Mouse (Mus musculus): ENCODE measurements around the gene Acaa1a. TPM values are rescaled to one million over a fixed set of nuclear protein-coding genes. Genes with fewer than 3 reads are reported as not detected.

The Acaa1a gene
- polyA plus RNA-seq, 1 experiment from 2014 or later: 131 TPM

DNA sequence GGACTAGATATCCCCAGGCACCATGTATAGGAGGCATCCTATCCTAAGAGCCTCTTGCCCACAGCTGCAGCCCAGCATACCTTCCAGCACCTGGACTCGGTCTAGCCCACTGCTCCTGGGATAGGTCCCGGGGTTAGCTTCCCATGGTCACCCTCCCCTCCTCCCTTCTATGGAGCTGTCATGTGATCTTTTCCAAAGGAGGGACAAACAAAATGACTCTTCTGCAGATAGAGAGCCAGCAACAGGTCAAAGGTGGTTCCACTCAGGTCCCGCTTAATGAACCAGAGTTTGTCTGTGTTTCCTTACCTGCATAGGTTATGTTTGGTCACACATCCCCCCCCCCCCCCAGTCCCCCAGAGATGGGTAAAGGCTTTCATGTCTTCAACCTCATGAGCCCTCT, 11.1 kb downstream of the Acaa1a start:
- Histone ChIP-seq H3K4me3 (replicated peaks; ENCODE audit: low read length) (no peak overlapping the region), H3K36me3 (ENCODE audit: control insufficient read depth, insufficient read depth, low read length) (peaks cover 15% of the 10 kb centered on the region; the same call in 1 of the 2 replicates), H3K4me2 (ENCODE audit: low read depth, low read length) (no peak overlapping the region), H3K27ac (ENCODE audit: low read length) (no peak overlapping the region), H3K4me1 (ENCODE audit: control insufficient read depth, insufficient read depth, low read length) (no peaks in the 10 kb centered on the region), H3K9me3 (replicated peaks; ENCODE audit: control insufficient read depth, low read length) (no peaks in the 10 kb centered on the region), H3K9ac (ENCODE audit: low read length) (no peak overlapping the region), H3K27me3 (ENCODE audit: control insufficient read depth, insufficient read depth, low read length) (no peaks in the 10 kb centered on the region)
- 82% methylated on average over 3 of the region's 3 CpGs for WGBS
- ATAC-seq (ENCODE audit: insufficient read depth, low FRiP score): no peak

DNA sequence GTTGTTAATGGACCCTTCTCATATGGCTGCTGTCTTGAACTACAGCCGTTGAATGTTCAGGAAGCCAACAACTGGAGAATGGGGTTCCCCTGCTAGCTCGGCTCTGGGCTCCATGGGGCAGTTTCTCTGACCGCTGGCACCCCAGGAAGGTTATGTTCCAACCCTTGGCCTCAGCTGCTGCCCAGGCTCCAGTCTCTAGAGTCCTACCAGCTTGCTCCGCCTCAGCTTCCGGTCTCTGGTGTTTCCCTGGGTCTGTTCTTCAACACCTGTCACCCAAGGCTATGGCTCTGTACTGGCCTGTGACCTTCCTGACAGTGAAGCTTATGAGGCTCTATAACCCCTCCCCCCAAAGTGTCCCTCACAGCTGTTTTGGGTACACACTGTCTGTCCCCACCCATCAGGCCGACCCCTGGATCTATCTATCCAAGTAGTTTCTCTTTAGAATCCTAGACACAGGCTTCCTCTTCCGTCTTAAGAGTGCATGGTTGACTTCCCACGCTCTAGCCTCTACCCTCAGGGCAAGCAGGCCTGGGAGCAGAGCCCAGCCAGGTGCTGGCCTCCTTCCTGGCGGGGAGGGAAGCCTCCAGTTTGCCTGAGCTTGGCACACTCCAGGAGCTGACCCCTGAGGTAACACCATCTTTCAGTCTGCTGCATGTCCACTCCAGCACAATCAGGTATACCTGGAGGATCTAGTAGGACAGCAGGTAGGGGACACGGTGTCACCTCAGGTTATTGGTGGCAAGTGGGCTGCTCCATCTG, 11.7 kb downstream of the Acaa1a start:
- H3K4me2 ChIP-seq (ENCODE audit: low read depth, low read length): no peak overlapping the region
- H3K27ac ChIP-seq (ENCODE audit: low read length): no peak overlapping the region
- 88% methylated on average over 10 of the region's 10 CpGs for WGBS
- no peaks in the 10 kb centered on the region for H3K4me1 ChIP-seq (ENCODE audit: control insufficient read depth, insufficient read depth, low read length)
- H3K4me3 ChIP-seq (replicated peaks; ENCODE audit: low read length): no peak overlapping the region
- H3K9me3 ChIP-seq (replicated peaks; ENCODE audit: control insufficient read depth, low read length): no peaks in the 10 kb centered on the region
- no peaks in the 10 kb centered on the region for H3K27me3 ChIP-seq (ENCODE audit: control insufficient read depth, insufficient read depth, low read length)
- ATAC-seq (ENCODE audit: insufficient read depth, low FRiP score): no peak
- H3K36me3 ChIP-seq (ENCODE audit: control insufficient read depth, insufficient read depth, low read length): peaks cover 15% of the 10 kb centered on the region; the same call in 1 of the 2 replicates
- no peak overlapping the region for H3K9ac ChIP-seq (ENCODE audit: low read length)

DNA sequence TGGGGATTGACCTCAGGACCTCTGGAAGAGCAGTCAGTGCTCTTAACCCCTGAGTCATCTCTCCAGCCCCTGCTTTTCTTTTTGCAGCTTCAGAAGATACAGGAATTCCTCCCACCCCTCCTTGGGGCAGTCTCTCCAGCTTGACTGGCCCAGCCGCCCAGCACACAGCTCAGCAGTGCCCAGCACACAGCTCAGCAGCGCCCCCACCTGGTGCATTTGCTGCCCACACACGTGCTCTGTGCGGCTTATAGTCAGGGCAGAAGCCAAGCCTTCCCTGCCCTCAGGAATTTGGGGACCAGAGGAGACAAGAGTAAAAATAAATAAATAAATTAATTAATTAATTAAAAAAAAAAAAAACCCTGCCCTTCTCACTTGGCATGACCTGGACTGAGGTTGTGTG, 12.6 kb downstream of the Acaa1a start:
- no peak overlapping the region for H3K9ac ChIP-seq (ENCODE audit: low read length)
- ATAC-seq (ENCODE audit: insufficient read depth, low FRiP score): peak; percentile 78; the same call in 1 of the 2 replicates
- no peaks in the 10 kb centered on the region for H3K9me3 ChIP-seq (replicated peaks; ENCODE audit: control insufficient read depth, low read length)
- no peaks in the 10 kb centered on the region; the same call in 1 of the 2 replicates for H3K4me1 ChIP-seq (ENCODE audit: control insufficient read depth, insufficient read depth, low read length)
- no peak overlapping the region for H3K4me3 ChIP-seq (replicated peaks; ENCODE audit: low read length)
- H3K27me3 ChIP-seq (ENCODE audit: control insufficient read depth, insufficient read depth, low read length): no peaks in the 10 kb centered on the region
- no peak overlapping the region for H3K4me2 ChIP-seq (ENCODE audit: low read depth, low read length)
- 27% methylated on average over 4 of the region's 4 CpGs for WGBS
- no peak overlapping the region for H3K27ac ChIP-seq (ENCODE audit: low read length)
- H3K36me3 ChIP-seq (ENCODE audit: control insufficient read depth, insufficient read depth, low read length): peaks cover 13% of the 10 kb centered on the region; the same call in 1 of the 2 replicates

DNA sequence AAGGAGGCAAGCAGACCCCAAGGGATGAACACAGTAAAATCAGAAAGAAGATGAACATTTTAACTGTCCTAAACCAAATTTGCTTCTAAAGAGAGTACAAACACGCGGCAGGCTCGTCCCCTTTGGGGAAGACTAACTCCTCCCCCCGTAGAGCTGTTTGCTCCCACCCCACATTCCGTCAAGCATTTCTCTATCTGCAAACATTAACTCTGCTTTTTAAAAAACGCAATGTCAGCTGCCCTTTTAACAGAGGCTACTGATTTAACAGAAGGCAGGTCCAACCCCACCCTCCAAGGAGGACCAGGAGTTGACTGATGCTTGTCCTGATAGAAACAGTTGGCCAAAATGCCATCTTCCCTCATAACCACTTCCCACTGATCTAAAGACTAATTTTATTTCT, 14.4 kb downstream of the Acaa1a start:
- ATAC-seq (ENCODE audit: insufficient read depth, low FRiP score): no peak
- peaks cover 4% of the 10 kb centered on the region; the same call in 1 of the 2 replicates for H3K36me3 ChIP-seq (ENCODE audit: control insufficient read depth, insufficient read depth, low read length)
- WGBS: 56% methylated on average over 6 of the region's 6 CpGs
- H3K4me2 ChIP-seq (ENCODE audit: low read depth, low read length): no peak overlapping the region
- H3K4me3 ChIP-seq (replicated peaks; ENCODE audit: low read length): no peak overlapping the region
- H3K9me3 ChIP-seq (replicated peaks; ENCODE audit: control insufficient read depth, low read length): no peaks in the 10 kb centered on the region
- peaks cover 8% of the 10 kb centered on the region; the same call in 1 of the 2 replicates for H3K4me1 ChIP-seq (ENCODE audit: control insufficient read depth, insufficient read depth, low read length)
- no peaks in the 10 kb centered on the region for H3K27me3 ChIP-seq (ENCODE audit: control insufficient read depth, insufficient read depth, low read length)
- no peak overlapping the region for H3K9ac ChIP-seq (ENCODE audit: low read length)
- no peak overlapping the region for H3K27ac ChIP-seq (ENCODE audit: low read length)

DNA sequence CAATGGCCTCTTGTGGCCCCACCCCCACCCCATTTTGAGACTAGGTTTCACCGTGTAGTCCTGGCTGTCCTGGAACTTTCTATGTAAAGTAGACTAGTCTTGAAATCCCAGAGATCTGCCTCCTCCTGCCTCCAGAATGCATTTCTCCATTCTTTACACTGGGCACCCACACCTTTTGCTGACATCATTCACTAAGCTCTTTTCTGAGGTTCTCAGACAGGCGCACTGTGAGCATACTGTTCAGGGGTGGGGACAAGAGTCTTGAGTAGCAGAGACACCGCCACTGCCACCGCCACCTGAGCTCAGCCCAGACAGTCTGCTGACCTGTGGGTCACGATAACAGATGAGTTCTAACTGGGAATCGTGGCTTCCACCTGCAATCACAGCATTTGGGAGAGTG, 16.5 kb downstream of the Acaa1a start:
- Histone ChIP-seq H3K9ac (ENCODE audit: low read length) (no peak overlapping the region), H3K9me3 (replicated peaks; ENCODE audit: control insufficient read depth, low read length) (no peaks in the 10 kb centered on the region), H3K4me2 (ENCODE audit: low read depth, low read length) (no peak overlapping the region), H3K4me1 (ENCODE audit: control insufficient read depth, insufficient read depth, low read length) (peaks cover 8% of the 10 kb centered on the region; the same call in 1 of the 2 replicates), H3K36me3 (ENCODE audit: control insufficient read depth, insufficient read depth, low read length) (no peaks in the 10 kb centered on the region), H3K27me3 (ENCODE audit: control insufficient read depth, insufficient read depth, low read length) (no peaks in the 10 kb centered on the region), H3K27ac (ENCODE audit: low read length) (no peak overlapping the region), H3K4me3 (replicated peaks; ENCODE audit: low read length) (no peak overlapping the region)
- 70% methylated on average over 6 of the region's 6 CpGs for WGBS
- ATAC-seq (ENCODE audit: insufficient read depth, low FRiP score): no peak

DNA sequence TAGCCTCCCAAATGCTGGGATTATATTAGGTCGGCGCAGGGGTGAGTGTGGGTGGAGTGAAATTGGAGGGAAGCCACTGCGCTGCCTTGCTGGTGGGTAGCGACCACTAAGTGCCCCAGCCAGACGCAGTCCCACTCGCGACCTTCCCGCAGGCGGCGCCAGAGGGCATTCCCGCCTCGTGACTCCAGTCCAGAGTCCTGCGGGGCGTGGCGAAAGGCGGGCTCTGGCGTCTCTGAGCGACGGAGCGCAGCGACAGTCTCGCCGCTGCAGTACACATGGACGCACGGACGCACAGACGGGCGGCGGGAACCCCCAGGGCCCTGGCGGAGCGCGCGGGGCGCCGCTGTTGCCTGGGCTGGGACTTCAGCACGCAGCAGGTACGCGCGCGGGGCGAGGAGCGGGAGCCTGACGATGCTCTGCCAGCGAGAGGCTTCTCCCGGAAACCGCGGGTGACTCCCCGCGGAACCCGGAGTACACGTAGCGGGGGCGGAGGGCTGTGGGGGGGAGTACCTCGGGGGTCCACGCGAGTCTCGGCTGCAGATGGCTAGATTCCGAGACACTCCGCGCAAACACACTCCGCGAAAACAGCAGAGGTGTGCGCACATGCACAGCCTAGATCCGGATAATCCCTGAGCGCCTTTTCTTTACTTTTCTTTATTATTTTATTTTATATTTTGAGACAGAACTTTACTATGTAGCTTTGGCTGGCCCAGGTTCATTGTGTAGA, 18.0 kb downstream of the Acaa1a start, which contains the start of gene Xylb:
Gene Xylb, plus strand, starts transcription at position 51 of the 727 bp plus-strand sequence.
- H3K27me3 ChIP-seq (ENCODE audit: control insufficient read depth, insufficient read depth, low read length): no peaks in the 10 kb centered on the region
- peak within 1 kb of the TSS; percentile 81 for H3K9ac ChIP-seq (ENCODE audit: low read length)
- no peak within 1 kb of the TSS for H3K27ac ChIP-seq (ENCODE audit: low read length)
- 2% methylated on average over 65 of the region's 65 CpGs for WGBS
- H3K9me3 ChIP-seq (replicated peaks; ENCODE audit: control insufficient read depth, low read length): no peaks in the 10 kb centered on the region
- H3K36me3 ChIP-seq (ENCODE audit: control insufficient read depth, insufficient read depth, low read length): no peaks in the 10 kb centered on the region
- peaks cover 8% of the 10 kb centered on the region; the same call in 1 of the 2 replicates for H3K4me1 ChIP-seq (ENCODE audit: control insufficient read depth, insufficient read depth, low read length)
- H3K4me3 ChIP-seq (replicated peaks; ENCODE audit: low read length): peak within 1 kb of the TSS; percentile 77
- ATAC-seq (ENCODE audit: insufficient read depth, low FRiP score): peak; percentile 92
- H3K4me2 ChIP-seq (ENCODE audit: low read depth, low read length): peak within 1 kb of the TSS; percentile 95

DNA sequence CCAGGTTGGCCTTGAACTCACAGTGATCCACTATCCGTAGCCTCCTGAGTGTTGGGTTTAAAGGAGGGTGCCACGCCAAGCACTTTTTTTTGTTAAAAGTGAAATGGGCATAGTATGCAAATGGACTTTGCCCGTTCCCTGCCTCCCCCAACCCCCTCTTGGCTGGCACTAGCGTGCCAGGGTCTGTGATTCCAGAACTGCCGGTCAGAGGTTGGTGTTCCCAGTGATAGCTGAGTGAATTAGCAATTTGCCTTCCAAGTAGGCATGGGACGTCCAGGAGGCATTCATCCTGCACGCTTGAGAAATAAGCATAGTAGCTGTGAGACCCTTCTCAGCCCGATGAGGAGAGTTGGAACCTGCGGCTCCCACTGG, 18.6 kb downstream of the Acaa1a start:
- H3K36me3 ChIP-seq (ENCODE audit: control insufficient read depth, insufficient read depth, low read length): no peaks in the 10 kb centered on the region
- no peak for ATAC-seq (ENCODE audit: insufficient read depth, low FRiP score)
- H3K4me3 ChIP-seq (replicated peaks; ENCODE audit: low read length): peak overlapping the region; percentile 77
- WGBS: 36% methylated on average over 9 of the region's 9 CpGs
- H3K4me1 ChIP-seq (ENCODE audit: control insufficient read depth, insufficient read depth, low read length): peaks cover 8% of the 10 kb centered on the region; the same call in 1 of the 2 replicates
- H3K27me3 ChIP-seq (ENCODE audit: control insufficient read depth, insufficient read depth, low read length): no peaks in the 10 kb centered on the region
- H3K9ac ChIP-seq (ENCODE audit: low read length): peak overlapping the region; percentile 81
- no peaks in the 10 kb centered on the region for H3K9me3 ChIP-seq (replicated peaks; ENCODE audit: control insufficient read depth, low read length)
- peak overlapping the region; percentile 95 for H3K4me2 ChIP-seq (ENCODE audit: low read depth, low read length)
- no peak overlapping the region for H3K27ac ChIP-seq (ENCODE audit: low read length)

DNA sequence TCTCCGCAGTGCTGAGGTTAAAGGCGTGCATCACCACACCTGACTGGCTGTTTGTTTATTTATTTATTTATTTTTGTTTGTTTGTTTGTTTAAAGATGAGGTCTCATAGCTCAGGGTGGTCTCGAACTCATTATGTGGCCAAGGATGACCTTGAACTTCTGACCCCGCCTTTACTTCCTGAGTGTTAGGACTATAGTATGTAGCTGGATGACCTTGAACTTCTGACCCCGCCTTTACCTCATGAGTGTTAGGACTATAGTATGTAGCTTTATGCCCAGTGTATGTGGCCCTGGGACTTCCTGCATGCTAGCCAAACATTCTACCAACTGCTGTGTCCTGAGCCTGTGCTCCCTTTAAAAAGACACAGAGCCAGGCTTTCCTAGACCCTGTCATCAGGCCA, 21.9 kb downstream of the Acaa1a start:
- Histone ChIP-seq H3K36me3 (ENCODE audit: control insufficient read depth, insufficient read depth, low read length) (no peaks in the 10 kb centered on the region), H3K9me3 (replicated peaks; ENCODE audit: control insufficient read depth, low read length) (no peaks in the 10 kb centered on the region), H3K9ac (ENCODE audit: low read length) (no peak overlapping the region), H3K4me1 (ENCODE audit: control insufficient read depth, insufficient read depth, low read length) (peaks cover 8% of the 10 kb centered on the region; the same call in 1 of the 2 replicates), H3K4me3 (replicated peaks; ENCODE audit: low read length) (no peak overlapping the region), H3K4me2 (ENCODE audit: low read depth, low read length) (no peak overlapping the region), H3K27ac (ENCODE audit: low read length) (no peak overlapping the region), H3K27me3 (ENCODE audit: control insufficient read depth, insufficient read depth, low read length) (no peaks in the 10 kb centered on the region)
- WGBS: 86% methylated on average over 5 of the region's 5 CpGs
- ATAC-seq (ENCODE audit: insufficient read depth, low FRiP score): no peak

DNA sequence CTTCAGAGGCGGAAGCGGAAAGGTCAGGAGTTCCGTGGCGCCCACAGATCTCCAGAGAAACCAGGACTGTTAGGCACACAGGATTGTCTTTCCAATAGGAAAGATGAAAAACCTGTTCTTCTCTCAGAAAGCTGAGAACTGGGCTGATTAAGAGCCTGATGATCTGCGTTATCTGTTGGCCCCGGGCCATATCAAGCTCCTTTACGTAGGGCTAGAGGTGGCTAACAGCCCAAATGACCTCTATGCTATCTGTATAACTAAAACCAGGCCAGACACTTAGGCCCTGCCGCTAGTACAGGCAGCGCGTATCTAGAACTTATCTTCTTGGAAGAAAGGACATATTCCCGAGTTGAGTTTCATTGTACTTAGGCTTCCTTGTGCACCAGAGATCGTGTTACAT, 23.8 kb downstream of the Acaa1a start:
- Histone ChIP-seq H3K27me3 (ENCODE audit: control insufficient read depth, insufficient read depth, low read length) (no peaks in the 10 kb centered on the region), H3K36me3 (ENCODE audit: control insufficient read depth, insufficient read depth, low read length) (no peaks in the 10 kb centered on the region), H3K9ac (ENCODE audit: low read length) (no peak overlapping the region), H3K4me3 (replicated peaks; ENCODE audit: low read length) (no peak overlapping the region), H3K4me1 (ENCODE audit: control insufficient read depth, insufficient read depth, low read length) (0 out of 2 replicates have a peak, but pooled peaks cover 1% of the 10 kb centered on the region), H3K4me2 (ENCODE audit: low read depth, low read length) (no peak overlapping the region), H3K9me3 (replicated peaks; ENCODE audit: control insufficient read depth, low read length) (no peaks in the 10 kb centered on the region), H3K27ac (ENCODE audit: low read length) (no peak overlapping the region)
- 77% methylated on average over 12 of the region's 12 CpGs for WGBS
- ATAC-seq (ENCODE audit: insufficient read depth, low FRiP score): peak; percentile 58; the same call in 1 of the 2 replicates
